Mouse (Mus musculus): ENCODE data around the gene Rpain.

Rpain gene

DNA sequence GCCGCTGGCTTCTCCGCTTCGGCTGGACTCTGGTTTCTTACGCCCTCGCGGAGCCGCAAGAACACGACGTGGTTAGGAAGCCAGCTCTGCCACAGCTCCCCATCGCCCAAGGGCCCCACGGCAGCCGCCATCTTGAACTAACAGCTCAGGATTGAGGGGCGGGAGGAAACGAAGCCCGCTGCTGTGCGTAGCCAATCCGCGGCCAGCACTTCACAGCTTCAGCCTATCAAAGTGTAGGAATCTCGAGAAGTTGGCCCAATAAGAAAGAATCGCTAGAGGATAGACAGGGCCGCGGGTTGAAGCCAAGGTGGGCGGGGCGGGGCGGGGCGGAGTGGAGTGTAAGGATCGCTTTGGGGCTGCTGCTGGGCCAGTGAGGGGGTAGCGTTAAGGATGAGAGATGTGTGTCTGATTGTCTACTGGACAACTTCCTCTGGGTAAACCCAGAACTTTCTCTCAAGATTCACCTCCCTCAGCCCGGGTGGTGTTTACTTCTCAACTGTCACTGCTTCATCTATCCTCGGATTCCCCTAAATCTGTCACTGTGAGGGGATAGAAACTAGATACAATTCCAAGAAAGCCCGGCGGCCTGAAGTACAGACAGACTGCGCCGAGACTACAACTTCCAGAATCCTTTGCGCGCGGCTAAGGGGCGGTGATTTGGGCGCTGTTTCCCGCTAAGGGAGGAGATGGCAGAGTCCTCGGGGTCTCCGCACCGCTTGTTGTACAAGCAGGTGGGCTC is at the start of gene Rpain, which contains the start of gene Nup88:
TSS of gene Rpain (plus strand) at position 393 of the 739 bp plus-strand sequence.
TSS of gene Nup88 (minus strand) at position 153 of the 739 bp plus-strand sequence.
- DNase-seq: peak; percentile 95

DNA sequence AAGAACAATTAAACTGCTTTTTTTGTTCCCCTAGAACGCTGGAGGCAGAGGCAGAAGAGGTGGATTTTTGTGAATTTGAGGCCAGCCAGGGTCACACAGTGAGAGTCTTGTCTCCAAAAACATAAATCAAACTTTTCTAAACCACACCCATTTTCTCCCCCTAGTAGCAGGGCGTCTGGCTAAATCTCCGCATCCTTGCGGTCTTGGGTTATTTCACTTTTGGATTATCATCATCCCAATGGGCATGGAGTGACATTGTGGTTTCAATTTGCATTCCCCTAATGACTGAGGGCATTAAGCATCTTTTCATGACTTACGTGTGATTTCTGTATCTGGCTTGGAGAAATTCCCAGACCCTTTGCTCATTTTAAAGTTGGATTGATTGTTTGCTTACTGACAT is 38.6 kb upstream of the Rpain start:
- DNase-seq: no peak

DNA sequence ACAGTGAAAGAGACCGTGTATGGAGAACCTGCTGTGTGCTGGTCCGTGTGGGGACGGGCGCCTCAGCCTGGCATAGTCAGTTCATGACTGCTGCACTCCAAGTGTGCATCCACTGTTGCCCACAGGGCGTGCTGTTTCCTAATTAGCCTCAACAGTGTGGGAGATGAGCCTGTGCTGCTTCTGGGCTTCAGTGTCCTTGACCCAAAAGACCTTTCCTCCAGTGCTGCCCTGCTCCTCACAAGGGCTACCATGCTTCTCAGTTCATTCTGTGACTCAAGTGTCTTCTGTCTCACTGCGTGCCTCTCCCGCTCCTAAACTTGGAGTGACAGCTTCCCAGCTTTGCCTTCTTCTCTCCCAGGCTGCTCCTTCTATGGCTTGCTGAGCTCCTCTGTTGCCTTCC is 34.7 kb upstream of the Rpain start:
- no peak for DNase-seq

DNA sequence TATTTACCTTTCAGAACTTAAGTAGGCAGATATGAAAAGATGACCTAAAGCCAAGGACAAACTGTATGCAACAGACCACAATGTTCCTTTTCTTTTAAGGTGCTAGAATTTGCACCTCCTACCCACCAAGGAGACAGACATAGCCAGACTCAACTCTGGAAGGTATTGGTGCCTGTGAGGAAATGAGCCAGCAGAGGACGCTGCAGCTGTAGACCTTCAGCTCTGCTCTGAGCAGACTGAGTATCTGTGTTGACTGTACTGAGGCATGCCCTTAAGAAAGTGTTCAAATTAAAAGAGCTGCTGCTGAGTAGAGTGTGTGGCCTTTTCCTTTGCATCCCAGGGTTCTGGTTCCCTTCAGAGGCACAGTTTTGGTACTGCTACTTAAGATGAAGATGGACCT is 27.4 kb upstream of the Rpain start:
- no peak for DNase-seq

DNA sequence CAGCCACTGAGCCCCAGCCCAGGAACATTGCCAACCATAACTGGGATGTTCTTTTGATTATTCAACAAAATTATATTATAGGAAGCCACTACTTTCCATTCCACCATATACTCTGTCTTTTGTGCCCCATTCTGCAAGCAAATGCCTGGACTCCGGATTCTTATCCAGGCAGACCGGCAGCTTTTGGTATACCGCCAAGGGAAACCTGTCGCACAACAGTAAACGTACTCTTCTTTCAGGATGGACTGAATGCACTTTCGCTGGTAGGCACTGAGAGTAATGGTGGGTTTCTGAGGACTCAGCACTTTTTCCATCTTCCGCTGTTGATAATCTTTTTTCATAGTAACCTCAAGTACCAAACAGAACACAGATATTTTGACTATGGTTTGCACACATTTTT is 26.4 kb upstream of the Rpain start:
- DNase-seq: peak; percentile 45 to 50

DNA sequence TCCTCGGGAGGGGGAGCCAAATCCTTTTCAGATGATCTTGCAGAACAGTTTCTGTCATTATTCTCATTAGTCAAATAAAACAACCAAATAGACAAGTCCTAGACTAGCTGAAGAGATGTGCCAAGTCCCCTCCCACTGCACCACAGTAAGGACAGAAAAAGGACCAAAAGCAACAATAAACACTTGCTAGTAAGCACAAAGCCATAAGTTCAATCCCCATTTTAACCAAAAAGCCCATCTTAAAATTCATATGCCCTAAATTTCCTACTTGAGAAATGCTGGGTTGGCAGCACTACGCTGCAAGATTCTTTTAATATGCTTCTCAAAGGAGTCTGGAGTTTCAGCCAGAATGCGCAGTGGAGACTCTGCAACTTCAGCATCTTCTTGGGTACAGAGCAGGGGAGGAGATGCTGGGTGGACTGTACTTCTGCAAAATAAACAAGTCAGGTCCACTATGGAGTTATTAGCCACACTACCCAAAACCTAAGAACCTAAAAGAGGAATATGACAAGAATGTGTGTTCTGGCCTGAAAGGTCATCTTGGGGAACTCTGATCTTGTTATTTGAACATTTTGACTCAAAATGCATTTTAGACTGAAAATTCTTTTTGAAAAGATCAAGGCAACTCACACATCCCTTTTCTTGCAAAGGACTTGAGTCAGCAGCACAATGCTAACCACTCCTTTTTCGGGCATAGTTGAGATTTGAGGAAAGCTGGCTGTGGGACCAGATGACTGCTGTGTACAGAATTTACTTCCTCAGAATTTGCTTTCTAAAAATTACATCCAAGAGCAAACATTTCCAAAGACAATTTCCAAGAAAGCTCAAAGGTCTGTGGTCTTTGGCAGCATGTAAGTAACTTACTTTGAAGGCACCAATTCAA is 24.8 kb upstream of the Rpain start:
- no peak for DNase-seq

DNA sequence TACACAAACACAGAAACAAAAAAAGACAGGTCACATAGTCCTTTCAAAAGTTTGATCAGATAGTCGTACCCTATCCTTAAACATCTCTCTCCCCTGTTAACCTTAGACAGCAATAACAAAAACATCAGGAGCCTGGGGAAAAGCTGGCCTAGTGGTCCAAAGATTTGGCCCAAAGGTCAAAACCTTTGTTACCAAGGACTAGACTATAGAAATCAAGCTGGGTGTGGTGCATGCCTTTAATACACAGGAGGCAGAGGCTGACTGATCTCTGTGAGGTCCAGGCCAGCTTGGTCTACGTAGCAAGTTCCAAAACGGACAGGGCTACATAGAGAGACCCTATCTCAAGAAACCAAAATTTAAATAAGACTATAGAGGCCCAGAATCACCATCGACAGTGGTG is 15.3 kb upstream of the Rpain start:
- no peak for DNase-seq

DNA sequence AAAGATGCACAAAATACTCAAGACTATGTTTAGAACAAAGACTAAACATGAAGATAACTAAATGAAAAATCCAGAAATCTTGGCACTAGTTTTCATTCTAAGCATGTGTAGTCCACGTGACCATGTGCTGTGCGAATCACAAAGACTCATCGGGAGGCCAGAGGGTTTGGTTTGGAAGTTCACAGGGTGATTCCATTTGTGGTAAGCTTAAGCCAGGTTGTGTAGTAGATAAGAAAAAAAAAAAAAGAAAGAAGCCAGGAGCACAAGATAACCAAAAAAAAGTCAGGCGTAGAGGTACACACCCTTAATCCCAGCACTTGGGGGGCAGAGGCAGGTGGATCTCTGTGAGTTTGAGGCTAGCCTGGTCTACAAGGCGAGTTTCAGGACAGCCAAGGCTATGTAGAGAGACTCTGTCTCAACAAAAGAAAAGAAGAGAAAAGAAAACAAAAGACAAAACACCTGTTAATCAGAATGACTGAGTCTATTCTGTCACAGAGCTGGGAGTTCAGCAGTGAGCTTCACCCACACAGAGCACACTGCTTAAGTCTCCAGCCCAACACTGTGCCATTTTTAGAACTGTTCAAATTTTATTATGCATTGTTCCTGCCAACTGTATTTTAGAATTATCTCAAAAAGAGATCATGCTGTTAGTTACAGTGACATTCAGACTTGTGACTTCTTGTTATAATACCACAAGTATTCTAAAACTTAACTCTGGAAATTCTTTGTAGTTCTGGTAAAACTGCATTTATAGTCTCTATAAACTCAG is 9.0 kb upstream of the Rpain start:
- DNase-seq: no peak

DNA sequence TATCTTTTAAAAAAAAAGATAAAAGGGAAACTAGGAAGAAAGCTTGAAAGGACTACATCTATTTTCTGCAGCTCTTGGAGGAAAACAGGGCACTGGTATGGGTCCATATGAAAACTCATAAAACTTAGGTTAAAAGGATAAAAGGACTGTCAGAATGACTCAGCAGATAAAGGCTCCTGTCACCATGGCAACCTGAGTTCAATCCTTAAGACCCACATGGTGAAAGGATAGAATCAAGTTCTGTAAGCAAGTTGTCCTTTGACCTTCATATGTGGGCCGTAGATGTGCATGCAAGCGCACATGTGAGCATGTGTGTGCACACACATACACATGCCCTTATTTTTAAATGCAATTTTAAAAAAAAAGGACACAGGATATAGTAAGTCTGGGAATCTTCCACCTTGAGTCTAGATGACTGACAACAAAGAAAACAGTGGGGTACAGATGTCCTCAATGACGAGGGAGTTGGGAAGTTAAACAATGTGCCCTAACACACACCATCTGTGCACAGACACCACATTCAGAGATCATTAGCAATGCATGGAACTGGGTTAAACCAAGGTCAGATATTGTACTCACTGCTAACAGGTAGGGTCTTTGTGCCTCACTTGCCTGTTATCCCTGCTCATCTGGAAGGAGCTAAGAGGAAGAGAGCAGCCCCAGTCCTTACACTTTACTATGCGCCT is 5.6 kb upstream of the Rpain start:
- DNase-seq: no peak

DNA sequence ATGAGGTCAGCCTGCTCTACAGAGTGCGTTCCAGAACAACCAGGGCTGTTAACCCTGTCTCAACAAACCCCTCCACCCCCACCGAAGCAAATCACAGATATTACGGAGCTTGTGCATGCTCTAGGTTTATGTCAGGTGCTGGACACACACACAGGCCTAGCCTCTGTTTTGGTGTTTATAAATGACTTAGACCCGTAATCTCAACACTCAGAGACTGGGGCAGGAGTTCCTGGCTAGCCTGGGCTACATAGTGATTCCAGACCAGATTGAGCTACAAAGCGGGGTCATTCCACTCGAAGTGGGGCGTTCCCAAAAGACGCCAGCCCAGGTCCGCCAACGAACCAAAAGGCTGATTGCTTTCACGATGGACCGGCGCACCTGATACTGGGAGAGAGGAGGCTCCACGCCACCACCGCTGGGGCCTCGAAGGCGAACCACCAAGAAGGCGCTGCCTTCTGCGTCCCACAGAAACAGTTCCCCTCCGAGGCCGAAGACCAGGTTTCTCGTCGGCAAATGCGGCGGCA is 680 bp upstream of the Rpain start:
- DNase-seq: no peak

DNA sequence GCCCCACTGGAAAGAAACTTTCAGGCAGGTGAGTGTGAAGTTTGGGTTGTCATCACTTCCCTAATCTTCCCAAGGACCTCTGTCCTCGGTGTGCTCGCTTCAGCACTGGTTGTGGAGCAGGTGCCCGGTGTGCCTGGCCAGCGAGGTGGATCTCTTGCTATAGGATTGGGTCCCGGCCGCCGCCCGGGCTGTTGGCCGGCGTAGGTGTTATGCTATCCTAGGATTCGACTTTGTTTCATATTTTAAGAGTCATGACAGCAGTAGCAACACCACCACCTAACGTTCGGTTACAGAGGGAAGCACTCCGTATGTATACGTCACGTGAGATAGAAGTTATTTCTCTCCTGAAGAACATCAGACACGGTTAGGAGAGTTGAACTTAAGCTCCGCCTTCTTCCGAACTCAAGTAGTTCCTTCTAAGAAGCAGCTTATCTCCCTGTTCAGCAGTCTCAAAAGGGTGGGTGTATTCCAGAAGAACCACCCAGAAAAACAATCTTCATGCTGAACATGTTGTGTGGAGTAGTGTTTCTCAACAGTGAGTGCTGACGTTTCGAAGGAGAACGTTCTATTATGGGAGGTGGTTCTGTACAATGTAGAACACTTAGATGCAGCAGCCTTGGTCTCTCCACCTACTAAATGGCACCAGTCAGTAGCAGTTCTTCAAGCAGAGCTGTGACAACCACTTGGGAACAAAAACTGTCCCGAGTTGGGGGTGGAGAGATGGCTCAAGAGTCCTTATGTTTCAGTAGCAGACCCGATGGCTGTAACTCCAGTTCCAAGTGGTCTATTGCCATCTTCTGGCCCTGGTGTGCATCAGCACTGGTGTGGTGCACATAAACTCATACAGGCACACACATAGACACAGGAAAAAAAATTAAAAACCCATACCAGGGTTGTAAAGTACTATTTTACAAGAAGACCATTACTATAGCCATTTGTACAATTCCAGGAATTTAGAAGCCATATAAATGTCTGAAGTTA is 837 bp downstream of the Rpain start:
- peak in 1 of 2 experiments; percentile 10 for DNase-seq

DNA sequence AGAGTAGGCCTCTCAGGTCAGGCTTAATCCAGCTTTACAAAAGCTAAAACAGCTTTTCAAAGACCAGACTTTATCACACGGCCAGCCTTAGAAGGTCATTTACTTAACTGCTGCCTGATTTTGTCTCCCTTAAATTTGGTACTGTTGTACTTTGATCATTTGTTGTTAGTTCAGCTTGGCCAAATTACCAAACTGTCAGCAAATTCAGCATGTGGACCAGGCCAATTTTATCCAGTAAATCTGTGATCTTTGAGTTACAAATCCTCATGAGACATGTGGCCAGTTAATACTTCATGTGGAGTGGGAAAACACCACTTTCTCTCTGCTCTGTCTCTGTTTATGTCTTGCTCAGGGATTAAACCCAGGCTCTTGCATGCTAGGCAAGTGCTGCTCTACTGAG is 2.6 kb downstream of the Rpain start:
- no peak for DNase-seq

DNA sequence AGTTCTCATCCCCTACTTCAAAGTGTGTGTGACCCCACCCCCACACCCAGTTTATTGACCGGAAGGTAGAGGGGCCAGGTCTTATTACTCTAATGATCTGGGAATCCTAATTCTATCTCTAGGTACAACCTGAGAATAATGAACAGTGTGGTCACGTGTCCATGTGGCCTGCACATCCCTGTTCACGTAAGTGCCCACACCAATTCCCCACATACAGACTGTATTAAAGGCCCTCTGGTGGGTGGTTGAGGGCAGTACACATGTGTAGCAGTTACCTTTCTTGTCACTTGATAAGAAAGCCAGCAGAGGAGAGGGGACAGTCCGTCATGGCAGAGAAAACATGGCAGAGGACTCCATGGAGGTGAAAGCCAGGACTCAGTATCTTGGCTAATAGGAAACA is 3.9 kb downstream of the Rpain start:
- peak; percentile 25 to 35 for DNase-seq

DNA sequence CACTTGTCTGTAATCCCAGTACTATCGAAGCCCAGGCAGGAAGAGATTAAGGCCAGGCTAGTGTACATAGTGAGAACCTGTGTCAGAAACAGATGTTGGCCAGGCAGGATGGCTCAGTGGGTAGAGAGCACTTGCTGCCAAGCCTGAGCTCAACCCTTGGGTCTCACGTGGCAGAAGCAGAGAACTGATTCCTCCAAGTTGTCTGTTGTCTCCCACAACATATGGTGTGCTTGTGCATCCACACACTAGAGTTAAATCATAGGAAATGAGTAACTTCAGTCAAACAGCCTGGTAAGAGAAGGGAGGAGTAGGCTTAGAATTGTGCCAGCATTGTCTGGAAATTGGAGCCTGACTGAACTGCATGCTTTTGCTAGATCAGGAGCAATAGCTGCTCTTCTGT is 5.2 kb downstream of the Rpain start:
- DNase-seq: no peak

DNA sequence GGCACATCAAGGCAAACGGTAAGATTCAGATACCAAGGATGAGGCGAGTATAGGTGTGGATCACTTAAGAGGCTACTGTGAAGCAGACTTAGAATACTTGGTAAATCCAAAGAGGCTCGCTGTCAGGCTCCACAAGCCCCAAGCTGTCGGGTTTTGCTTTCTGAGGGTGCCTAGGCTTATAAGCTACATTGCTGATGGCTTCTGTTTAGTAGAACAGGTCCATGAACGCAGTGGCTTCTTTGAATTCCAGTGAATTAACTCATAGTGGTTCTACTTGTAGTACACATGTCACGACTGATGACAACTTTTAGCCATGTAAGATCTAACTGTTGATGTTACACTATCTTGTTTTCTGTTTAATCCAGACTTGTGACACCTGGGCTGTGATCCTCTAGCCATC is 7.3 kb downstream of the Rpain start:
- DNase-seq: no peak

DNA sequence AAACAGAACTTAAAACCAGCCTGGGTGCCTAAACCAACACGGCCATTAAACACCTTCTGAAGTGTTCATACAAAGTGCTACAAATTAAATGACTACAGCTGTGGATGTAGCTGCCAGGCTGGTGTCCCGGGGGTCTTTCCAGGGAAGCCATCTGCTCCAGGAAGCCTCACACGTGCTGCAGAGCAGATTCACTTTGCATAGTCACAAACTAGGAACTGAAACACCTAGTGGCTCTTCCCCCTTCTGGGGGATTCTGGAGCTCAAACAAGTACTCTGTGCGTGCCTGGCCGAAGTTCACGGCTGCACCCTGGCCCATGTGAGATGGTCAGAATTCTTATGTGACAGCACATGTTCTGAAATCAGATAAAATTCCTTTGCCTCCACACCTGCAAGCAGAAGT is 10.2 kb downstream of the Rpain start:
- no peak for DNase-seq

DNA sequence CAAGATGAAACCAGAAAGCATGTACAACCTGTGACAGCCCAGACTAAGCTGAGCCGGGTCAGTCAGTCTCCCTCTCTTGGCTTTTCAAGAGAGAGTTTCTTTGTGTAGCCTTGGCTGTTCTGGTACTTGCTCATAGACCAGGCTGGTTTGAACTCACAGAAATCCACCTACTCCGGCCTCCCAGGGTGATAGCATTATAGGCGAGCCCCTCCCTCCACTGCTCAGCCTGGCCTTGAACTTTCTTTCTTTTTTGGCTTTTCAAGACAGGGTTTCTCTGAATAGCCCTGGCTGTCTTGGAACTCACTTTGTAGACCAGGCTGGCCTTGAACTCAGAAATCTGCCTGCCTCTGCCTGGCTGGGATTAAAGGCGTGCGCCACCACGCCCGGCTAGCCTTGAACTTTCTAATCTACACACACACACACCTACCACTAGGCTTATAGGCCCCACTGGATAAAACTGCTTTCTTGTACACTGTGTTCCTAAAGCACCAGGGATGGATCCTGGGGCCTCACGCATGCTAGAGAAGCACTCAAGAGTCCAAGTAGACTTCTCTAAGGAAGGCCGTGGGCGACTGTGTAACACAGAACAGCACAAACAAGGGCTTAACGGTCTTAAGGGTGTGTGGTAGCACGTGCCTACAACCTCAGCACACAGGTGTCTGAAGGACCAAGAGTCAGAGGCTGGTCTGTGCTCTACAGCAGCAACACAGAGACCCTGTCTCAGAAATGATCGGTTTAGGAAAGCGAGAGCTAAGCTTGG is 10.9 kb downstream of the Rpain start:
- DNase-seq: no peak

DNA sequence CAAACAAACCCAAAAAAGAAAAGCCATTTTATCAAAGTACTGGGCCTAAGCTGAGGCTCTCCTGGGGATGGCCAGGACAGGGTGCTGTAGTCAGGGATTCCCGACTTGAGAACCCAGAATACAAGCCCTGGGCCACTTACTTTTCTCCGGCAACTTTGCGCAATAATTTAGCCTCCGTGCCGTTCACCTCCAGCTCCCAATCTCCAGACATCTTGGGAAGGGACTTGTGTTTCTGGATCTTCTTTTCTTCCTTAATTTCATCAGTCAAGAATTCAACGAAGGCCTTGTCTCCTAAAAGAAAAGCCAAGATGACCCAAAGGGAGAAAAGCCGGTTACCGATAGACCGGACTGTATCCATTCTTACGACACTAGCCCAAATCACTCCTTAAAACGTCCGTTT is 12.0 kb downstream of the Rpain start:
- DNase-seq: no peak

DNA sequence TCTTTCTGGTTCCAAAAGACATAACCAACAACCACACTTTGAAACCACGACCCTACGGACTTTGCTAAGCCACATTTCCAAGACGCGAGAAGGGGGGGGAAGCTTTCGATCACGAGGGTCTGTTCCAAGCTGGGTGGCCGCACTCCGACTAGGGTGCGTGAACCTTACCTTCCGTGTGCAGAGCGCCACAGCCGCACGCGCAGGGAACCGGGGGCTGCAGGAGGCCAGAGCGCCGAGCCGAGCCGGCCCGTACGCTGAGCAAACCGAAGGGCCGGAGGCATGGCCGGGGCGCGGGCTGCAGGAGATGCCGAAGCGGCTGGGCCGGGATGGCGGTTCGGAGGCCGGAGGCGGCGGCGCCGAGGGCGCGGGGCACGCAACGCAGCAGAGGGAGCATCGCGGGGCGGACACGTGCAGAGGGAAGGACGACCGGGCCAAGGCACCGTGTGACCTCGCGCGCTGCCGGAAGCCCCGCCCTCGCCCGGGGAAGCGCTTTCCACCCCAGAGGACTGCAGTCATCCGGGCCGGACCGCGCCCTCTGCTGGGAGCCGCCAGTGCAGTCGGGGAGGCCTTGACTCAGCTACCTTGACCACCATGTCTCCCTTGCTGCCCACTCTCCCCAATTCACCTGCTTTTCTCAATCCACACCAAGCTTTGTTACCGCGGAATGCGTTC is 12.7 kb downstream of the Rpain start, which contains the start of gene C1qbp:
TSS of gene C1qbp (minus strand) at position 470 of the 672 bp plus-strand sequence.
- peak; percentile 99 to 100 for DNase-seq

DNA sequence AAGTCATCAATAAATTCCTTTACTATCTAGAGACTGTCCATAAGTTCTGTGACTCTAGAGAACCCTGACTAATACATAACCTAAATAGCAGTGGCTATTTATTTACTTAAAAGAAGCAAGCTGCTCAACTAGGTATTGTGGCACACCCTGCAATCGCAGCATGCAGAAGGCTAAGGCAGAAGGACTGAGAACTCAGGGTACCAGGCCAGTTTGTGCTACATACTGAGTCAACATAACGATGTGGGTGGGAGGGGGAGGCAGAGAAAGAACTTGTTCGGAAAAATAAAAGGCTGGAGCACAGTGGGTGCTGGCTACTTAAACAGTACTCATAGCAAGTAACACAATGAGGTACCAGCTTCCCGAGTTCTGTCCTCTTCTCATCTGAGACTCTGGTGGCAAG is 31.2 kb downstream of the Rpain start:
- no peak for DNase-seq

Data from cerebellum, postnatal 10 days (tissue).